Mouse (Mus musculus): ENCODE results near the gene 4930595D18Rik.

DNA sequence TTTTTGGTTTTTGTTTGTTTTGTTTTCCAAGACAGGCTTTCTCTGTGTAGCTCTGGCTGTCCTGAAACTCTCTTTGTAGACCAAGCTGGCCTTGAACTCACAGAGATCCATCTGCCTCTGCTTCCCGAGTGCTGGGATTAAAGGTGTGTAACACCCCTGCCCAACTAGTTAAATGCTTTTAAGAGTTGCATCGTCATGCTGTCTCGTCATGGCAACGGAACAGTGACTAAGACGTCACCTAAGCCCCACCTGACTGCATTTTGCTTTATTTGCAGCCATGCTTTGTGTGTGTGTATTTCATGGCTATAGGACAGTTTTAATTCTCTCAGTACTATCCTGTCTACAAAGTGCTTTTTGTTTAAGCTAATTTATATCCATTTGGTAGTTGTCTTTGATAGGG lies 27.4 kb upstream of the 4930595D18Rik start:
- TF ChIP-seq FLI1 (IDR thresholded peaks at IDR 0.05; ENCODE audit: low read length), result no peak
- TF ChIP-seq GATA1 (IDR thresholded peaks at IDR 0.05; ENCODE audit: borderline replicate concordance, low read length), result no peak

All from megakaryocyte, embryonic 14.5 days (primary cell).